Mouse (Mus musculus) thymus, postnatal 25 days (tissue): ENCODE data around the gene Lrrc27.
A peak's percentile ranks its signal among the peaks of the same experiment; 100 is the strongest.

Experiments
- DNase-seq: peaks from one replicate; pipeline ENCODE4 v3.0.0; 2022

Gene Lrrc27

DNA sequence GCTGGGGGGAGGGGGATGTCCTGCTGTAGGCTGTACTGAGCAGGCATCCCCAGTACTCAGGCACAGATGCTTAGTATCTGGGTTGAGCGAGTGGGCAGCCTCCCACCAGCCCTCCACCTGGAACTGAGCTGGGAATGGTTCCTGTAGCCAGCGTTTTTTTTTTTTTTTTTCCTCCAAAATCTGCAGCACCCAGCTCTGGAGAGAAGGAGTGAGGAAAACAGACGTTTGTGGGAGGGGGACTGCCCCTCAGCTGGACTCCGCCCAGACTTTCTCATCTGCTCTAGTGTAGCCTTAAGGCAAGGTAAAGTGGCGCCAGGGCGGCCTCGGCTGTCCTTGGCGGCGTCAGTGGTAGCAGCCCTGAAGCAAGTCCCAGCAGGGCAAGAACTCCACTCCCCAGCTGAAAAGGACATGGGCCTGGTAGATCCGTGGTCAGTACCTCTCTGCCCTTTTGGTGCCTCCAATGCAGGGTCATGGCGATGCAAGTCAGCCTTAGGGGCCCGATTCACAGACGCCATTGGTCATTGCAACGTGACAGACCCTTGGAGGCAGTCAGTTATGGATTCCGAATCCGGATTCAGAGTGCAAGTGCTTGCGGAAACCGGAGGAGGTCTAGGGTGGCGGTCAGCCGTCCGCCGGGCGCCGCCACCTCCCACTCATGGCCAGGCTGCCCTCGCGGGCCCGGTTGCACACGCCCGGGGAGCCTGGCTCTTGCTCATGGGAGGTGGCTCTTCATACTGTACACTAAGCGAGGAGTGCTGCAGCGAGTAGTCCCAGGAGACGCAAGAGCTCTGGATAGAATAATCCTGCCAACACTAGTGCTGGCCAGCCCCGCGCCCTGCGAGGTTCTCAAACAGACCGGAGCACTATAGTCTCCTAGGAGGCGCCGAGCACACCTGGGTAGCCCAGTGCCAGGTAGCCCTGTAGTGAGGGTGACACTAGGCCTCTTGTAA, 34.4 kb downstream of the Lrrc27 start:
- DNase-seq, result no peak

DNA sequence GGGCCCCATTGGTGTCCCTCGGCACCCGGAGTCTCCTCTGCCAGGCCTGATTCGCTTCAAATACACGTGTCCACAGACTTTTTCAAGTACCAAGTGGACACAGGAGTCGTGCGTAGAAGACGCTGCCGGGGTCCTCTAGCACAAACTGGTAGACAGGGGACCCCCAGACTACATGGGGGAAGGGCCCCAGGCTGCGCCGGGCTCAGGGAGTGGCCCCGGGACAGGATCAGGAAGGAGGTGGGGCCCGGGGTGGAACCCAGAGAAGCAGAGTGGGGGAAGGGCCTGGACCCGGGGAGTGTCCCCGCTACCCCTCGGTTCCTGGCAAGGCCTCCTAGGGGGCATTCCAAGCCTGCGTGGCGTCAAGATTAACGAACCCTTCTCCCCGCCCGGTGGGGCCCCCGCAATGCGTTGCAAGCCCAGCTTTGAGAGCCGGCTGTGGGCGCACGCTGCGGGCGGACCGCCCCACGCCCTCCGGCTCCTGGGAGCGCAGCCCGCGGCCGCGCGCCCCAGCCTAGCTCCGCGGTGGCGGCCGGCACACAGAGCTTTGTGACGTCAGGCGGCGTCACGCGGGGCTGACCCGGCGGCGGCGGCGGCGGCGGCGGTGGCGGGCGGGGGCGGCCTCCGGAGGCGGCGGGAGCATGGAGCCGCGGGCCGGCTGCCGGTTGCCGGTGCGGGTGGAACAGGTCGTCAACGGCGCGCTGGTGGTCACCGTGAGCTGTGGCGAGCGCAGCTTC, 35.3 kb downstream of the Lrrc27 start, which contains the start of gene Pwwp2b:
Gene Pwwp2b (plus strand): TSS at position 602 of the 734 bp plus-strand sequence.
- DNase-seq, result peak; percentile 78

DNA sequence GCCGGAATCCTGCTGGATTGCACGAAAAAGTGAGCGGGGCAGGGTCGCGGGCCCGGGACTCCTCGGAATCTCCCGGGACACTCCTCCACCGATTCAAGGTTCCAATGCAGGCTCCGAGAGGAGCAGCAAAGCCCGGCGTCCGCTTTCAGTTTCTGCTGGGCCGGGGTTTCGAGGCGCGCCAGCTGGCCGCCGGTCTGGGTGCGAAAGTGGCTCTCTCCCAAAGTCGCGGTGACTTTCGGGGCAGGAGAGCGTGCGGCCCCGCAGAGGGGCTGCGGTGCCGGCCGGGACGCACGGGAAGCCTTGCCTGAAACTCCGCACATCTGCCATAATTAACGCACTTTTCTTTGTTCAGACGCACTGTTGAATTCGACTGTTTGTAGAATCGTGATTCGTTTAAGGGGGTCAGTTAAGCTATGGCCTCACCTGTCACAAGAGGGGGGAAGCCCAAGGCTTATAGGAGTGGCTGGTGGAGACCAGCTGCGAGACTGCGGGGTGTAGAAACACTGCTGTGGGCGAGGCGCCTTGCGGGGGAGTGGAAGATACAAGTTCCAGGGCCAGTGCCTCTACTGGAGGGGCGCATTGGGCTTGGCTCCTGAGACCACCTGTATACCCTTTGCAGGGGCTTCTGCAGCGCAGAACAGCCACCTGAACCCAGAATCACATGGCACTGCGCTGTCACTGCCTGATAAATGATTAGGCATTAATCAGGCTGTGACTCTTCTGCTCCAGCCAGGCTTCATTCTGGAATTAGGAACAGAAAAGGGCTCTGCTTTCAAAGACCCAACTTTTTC, 36.0 kb downstream of the Lrrc27 start:
- no peak for DNase-seq

DNA sequence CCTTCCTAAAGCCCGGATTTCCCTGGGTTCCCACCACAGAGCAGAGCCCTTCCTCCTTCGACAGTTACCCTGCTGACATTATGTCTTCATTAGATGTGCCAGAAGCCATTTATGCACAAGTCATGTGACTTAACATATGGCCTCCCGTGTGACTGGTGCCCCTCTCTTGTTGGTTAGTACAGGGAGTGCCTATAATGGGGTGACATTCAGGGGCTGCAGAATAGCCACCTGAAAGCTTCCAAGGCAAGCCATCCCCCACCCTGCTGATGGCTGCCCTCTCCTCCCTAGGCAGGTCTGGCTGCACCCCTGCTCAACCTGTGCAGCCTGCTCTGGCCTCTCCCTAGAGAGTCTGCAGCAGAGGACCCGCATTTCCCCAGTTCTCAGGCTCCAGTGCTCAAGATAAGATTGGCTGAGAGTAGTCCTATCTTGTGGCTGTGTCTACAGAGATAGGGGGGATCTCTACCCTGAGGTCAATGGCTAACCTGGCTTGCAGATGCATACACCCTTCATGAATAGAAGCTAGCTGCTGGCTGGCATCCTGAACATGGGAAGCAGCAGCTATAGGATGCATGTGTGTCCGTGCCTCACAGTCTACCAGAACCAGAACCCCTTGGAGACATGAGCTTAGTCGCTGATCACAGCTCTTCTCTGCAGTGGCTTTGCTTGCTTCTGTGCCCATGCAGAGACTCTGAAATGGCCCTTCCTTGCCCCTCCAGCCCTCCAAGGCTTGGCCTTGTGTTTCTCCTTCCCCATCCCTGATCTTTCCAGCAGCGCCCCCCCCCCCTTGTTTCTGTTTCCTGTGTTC, 36.8 kb downstream of the Lrrc27 start:
- no peak for DNase-seq

DNA sequence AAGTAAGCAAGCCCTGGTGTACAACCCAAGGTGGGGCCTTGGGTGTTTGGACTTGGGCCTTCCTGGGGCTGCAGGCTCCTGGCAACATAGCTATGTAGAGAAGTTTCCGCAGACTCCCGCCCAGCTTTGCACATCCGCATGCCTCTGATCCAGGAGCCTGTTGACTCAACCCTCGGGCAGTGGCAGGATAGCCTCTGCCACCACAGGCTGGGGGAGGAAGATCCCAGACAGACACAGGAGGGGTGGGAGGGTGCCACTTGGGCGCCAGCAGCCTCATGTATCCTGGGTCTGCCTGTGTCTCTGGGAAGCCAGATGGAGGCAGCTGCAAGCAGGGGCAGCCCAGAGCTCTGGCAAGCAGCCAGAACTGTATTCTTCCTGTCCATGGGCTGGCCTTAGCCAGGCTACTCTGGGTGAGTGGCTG, 39.1 kb downstream of the Lrrc27 start:
- no peak for DNase-seq

DNA sequence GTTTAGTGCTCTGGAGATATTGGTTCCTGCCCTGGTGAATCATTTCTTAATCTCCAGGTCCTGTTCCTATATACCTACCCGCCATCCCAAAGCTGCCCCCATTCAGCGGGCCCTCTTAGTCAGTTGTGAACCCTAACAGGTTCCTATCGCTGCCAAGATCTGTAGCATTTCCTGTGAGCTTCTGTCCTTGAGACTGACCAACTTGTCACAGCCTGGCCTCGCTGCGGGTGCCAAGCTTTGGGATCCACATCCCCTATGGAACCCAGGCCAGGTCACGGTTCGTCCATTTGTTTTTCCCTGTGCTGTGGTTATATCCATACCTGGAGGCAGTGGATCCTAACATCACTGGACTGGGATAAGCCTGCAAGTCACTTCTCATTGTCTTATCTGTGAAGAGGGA, 39.8 kb downstream of the Lrrc27 start:
- DNase-seq, result no peak

DNA sequence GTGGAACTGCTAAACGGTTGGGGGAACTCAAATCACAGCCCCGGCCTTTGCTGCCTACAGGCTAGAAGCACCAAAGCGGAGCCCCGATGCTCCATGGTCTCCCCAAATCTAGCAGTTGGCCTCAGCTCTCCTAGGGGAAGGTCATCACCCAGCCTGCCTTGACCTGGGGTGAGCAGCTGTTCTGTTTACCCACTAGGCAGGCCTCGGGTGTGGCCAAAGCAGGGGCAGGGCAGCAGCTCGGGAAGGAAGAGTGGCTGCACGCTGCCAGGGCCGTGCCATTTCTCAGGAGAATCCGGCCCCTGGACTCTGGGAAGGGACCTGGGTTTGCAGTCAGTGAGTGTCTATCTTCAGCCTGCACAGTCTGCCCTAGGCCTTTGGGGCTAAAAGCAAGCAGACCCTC, 40.2 kb downstream of the Lrrc27 start:
- no peak for DNase-seq

DNA sequence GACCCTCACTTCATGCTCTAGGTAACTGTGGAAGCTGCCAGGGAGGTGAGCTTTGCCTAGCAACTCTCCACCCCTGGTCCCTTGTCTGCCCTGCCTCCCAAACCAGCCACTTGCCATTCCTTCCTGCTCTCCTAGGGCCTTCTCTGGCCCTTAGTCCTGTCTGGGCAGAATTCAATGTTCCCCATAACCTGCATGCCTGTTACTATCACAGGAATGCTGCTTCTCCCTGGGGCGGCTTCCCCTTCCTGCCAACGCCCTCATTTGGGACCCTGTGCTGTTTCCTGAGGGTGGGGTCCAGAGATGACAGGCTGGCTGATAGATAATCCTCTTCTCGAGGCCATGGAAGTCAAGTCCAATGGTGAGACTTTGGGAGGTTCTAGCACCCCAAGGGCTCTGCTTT, 40.7 kb downstream of the Lrrc27 start:
- no peak for DNase-seq

DNA sequence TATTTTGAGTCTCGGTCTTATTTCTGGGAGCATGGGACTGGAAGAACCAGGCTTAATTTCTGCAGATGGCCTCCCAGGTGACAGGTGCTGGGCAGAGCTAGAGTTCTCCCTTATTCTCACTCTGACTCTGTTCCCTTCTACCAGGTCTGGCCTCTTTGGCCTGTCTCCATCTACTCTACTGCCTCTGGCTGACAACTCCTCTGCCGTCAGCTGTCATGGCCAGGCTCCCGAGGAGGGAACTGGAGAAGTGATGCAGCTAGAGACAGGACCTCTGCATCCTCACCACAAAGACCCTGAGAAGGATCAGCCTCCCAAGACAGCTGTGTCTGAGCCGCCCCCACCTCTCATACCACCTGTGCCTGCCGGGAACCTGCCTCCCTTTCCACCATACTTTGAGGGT, 41.8 kb downstream of the Lrrc27 start:
- no peak for DNase-seq

DNA sequence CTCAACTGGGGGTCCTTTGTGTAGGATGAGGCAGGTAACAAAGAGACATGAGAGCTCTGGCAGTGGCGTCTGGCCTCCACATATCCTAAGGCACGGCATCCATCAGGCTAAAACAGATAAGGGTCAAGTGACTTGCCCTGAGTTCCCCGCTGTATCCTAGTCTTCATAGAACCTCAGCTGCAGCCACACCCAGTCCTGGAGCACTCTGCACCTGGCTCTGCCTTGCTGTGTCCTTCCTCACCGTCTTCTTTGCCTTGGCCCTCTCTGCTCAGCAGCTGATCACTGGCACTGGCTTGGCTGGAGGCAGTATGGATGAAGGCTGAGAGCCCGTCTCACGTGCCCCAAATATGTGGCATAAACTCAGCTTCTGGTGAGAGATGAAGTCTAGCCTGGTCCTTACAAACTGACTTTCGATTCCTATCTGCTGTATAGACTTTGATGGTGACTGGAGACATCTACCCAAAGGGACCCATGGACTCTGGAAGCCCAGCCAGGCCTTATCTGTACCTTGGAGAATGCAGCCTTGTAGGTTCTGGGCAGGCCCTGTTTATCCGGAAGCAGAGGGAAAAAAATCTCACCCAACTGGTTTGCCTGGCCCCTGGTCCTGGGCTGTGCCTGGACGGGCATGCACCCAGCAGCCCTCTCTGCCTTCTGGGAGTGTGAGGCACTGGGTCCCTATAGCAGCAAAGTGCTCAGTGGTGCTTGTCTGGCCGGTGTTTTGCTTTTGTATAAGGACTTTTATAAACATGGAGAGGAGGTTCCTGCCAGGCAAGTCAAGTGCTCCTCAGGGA, 45.2 kb downstream of the Lrrc27 start:
- DNase-seq, result no peak

DNA sequence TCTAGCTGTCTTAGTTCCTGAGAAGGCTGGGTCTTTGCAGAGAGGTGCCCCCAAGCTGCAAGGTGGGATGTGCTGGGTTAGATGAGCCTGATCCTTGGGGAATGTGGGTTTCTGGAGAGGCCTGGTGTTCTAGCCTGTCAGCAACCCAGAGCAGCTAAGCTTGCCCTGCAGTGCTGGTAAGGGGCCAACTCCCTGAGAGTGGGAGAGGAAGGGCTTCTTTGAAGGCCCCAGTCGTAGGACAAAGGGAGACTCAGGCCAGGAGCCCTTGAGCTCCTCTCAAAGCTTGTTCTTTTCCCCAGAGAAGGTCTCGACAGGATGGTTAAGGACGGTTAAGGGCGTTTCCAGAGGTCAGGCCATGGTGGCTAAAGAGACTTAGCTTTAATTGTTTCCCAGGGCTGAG, 51.5 kb downstream of the Lrrc27 start:
- no peak for DNase-seq

DNA sequence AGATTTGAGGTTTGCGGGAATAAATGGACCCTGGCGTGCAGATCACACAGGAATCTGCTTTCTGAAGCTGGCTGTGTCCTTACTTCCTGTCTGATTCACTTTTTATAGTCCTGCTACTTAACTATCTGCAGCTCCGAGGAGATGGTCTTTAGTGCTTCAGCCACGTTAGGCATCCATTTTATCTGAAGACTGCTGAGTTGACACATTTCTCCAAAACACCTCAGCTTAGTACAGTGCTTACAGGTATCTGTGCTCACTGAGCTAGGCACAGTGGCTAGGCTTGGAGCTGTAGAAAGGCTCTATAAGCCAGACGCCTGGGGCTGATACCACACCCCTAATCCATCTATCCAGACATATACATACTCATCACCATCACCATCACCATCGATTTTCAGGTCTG, 52.8 kb downstream of the Lrrc27 start:
- DNase-seq, result no peak

DNA sequence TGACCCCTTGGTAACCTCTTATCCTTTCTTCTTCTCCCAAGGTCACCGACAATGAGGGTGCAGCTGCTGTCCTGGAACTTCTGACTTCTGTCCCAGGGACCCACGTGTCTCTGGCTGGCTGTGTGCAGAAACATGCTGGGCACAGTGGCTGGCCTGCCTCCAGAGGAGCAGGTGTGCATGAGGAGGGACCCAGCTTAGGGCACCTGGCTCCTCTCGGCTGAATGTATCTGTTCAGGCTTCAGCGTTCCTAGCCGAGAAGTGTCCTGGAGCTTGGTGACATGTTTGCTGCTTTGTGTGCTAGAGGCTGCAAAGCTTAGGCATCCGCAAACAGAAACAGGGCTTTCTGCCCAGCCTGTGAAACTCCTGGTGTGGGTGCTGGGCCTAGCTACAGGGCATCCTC, 53.6 kb downstream of the Lrrc27 start:
- DNase-seq, result no peak

DNA sequence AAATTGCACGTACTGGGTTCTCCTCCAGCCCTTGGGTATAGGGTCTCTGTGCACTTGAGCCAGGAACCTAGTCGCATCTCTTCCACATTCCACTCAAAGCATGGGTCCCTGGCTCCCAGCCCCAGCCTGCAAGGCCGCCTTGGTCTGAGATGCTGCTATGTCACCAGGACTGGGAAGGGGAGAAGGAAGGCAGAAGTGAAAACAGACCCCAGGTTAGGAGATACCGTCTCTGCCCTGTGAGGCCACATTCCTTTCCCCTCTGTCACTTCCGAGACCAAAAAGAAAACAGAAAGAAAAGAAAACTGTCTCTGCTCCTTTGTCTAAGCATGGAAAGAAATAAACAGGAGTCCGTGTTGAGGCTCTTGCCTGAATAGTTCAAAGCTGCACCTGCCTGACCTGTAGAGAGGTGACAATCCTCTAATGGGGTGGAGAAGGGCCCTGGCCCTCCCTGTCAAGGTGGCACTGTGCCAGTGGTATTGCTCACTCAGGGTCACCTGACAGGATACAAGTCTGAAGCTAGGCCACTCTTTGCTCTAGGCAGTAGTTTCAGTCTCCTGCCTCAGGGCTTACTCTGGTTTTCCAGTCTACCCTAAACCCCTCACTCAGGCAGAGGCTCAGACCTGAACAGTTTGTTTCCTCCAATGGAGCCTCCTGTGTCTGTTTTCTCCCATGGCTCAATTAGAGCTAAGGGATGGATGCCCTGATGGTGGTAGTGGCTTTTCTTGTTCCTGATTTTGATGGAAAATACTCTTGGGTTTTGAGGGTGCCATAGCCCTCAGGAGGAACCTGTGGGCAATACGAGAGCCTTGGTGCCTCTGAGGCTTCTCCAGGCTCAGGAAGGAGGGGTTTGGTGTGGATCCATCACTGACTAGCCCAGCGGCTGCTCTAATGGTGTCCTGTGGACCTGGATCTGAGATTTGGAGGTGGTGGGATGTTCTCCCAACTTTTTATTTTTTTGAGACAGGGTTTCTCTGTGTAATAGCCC, 54.4 kb downstream of the Lrrc27 start:
- DNase-seq, result no peak

DNA sequence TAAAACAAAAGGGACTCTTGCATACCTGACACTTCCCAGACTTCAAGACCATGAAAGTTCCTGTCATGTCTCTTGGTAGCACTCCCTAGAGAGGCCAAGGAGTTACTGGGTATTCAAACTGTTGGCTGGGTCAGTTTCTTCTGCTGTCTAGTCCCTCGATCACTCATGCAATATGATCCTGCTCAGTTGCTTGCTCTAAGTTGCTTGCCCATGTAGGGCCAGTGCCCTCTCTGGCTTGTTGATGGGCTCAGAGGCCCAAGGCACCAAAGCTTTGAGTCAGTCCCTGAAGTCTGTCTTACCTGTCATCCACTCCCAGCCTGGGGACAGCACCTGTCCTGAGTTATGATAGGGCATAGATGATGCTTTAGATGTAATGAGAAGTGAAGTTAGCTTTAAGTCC, 58.0 kb downstream of the Lrrc27 start:
- no peak for DNase-seq

DNA sequence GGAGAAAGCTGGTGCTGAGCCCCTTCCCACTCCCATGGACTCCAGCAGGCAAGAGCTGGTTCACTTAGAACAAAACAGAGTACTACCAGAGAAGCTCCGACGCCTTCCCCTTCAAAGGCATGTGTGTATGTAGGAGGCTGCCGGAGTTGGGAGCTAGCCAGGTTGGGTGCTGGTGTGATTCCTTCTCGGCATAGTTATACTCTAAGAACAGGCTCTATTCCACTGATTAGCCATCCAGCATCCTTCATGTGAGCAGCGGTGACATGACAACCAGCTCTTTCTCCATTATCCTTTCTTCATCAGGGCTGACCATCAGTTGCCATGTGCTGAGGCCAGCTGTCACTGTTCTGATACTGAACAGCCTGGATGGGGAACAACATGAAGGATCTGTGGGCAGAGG, 59.1 kb downstream of the Lrrc27 start:
- no peak for DNase-seq

DNA sequence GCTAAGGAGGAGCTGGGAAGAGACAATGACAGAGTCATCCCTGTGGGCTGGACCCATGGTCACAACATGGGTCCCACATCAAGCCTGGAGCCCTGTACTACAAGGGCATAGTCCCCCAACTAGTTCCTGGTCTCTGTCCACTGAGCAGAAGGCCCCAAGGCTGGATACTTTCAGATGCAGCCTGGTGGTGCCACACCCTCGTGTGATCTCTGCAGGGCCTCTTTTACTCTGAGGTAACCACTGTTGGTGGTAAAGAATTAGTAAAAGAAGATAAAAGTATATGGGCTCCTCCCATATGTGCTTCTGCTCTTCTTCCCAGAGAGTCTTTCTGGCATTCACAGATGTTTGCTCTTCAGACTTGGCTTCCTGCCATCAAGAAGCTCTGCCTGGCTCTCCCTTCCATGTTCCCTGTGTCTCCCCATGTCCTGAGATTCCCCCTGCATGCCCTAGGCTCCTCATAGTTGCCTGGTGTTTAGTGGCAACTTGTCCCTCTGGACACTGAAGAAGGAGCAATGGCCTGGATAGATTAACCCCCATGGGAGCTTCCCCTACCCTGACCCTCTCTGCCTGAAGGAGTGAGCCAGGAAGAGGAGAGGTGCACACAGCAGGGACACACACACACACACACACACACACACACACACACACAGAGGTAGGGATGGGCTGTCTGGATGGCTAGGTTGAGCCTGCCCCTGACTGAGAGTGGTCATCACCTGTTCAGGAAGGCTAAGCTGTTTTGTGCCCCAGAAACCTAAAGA, 60.0 kb downstream of the Lrrc27 start:
- no peak for DNase-seq

DNA sequence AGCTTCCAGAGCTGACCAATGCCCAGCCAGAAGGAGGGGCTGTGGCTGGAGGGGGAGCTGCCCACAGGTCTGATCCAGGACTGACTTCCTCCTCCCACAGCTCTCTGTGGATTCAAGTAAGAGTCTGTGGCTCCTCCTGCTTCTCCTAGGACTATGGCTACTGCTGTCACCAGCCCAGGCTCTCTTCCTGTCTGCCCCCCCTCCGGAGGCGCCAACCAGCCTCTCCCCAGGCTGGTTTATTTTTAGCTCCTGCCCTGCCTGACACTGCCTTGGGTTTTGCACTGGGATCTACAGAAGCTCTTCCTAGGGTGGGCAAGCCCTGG, 60.6 kb downstream of the Lrrc27 start:
- no peak for DNase-seq

DNA sequence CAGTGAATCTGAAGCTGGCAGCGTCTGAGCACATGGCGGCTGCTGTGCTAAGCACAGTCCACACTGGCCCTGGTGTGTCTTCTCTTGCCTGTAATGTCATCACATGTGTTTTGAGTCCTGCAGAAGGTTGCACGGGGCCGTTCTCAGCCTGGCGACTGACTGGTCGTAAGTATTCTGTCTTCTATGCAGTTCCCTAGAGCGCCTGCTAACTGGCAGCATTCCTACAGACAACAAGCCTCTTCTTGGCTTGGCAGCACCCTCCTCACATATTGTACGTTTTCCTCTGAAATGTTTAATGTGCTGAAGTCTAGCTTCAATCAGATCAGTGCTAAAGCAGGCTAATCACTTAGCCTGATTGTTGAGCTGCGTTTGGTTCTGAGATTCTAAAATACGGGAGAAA, 62.8 kb downstream of the Lrrc27 start:
- DNase-seq, result no peak

DNA sequence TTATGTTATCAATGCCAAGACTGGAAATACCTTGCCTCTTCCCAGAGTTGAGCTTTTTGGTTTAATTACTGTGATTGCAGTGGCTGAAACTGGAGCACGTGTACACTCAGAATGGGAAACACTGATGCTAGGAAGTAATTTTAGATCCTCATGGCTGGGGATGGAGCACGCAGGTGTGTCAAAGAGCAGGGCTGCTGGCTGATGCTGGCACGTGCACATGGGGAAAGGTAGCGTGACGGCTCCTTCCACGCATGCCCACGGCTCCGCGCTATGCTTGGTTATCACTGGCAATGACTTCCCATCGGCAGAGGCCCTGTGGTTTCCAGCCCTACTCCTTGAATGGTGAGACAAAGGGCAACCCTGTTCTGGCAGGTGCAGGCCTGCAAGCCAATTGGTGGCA, 63.4 kb downstream of the Lrrc27 start:
- DNase-seq, result no peak
